In the genomic region with DNA sequence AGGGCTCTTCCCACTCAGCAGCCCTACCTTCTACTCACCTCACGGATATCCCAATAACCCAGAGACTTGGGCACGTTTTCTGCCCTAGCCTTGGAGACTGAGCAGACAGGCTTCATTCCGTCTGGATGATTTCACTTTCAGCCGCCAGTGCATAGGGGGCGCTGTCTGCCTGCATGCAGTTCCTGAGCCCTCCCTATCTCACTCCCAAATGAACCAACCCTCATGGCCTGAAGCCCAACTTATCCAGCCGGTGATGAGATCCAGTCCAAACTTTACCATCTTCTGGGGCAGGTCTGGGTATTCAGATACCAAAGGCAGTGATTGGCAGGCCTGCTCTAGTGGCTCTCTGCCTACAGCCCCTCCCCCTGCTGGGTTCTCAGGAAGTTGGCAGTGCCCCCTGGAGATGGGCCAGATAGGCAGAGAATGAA, we compare ENCODE assay signal across 9 mouse cellular contexts. TPM values are rescaled to one million over a fixed set of nuclear protein-coding genes. Genes with fewer than 3 reads are reported as not detected.
DNase-seq lines count a peak whose midpoint lies in the region; ATAC-seq lines count a peak whose summit lies in the region.
"Had no signal": no experiment of that assay in that cellular context is flagged by ENCODE, and none has a peak within 500 bp of the region (broad histone marks: within the 10 kb centered on the region; RNA-seq: fewer than 3 reads in every experiment).

No protein-coding gene starts in this region.

- no peaks in the 10 kb centered on the region for H3K27me3 ChIP-seq in embryonic facial prominence, embryonic 14.5 days (replicated peaks; ENCODE audit: control insufficient read depth, insufficient read depth, low read length)
- H3K27me3 ChIP-seq in lung, embryonic 16.5 days (ENCODE audit: control insufficient read depth, insufficient read depth, low read depth, low read length), result no peaks in the 10 kb centered on the region; the same call in 1 of the 2 replicates

- H3K36me3 ChIP-seq in embryonic facial prominence, embryonic 14.5 days (ENCODE audit: control insufficient read depth, insufficient read depth, low read length), result no peaks in the 10 kb centered on the region
- no peaks in the 10 kb centered on the region for H3K36me3 ChIP-seq in lung, embryonic 16.5 days (ENCODE audit: control insufficient read depth, insufficient read depth, low read length)
- H3K36me3 ChIP-seq: heart, embryonic 13.5 days had no signal

- peak; percentile 74 for ATAC-seq in embryonic facial prominence, embryonic 14.5 days (ENCODE audit: low read depth)
- ATAC-seq in lung, embryonic 16.5 days (ENCODE audit: low read depth), result peak; percentile 68

- H3K27ac ChIP-seq in embryonic facial prominence, embryonic 14.5 days (replicated peaks; ENCODE audit: low read depth, low read length), result no peak overlapping the region
- no peak overlapping the region for H3K27ac ChIP-seq in lung, embryonic 16.5 days (ENCODE audit: low read length)
- H3K27ac ChIP-seq: heart, embryonic 13.5 days had no signal

- 30% methylated on average over 6 of the region's 6 CpGs for WGBS in embryonic facial prominence, embryonic 14.5 days
- WGBS in lung, embryonic 16.5 days, result 24% methylated on average over 6 of the region's 6 CpGs

- no peaks in the 10 kb centered on the region for H3K4me1 ChIP-seq in embryonic facial prominence, embryonic 14.5 days (ENCODE audit: control insufficient read depth, insufficient read depth, low read length)
- peaks cover 3% of the 10 kb centered on the region; the same call in 1 of the 2 replicates for H3K4me1 ChIP-seq in lung, embryonic 16.5 days (replicated peaks; ENCODE audit: control insufficient read depth, insufficient read depth, low read length)
- H3K4me1 ChIP-seq: heart, embryonic 13.5 days had no signal

- H3K9me3 ChIP-seq in embryonic facial prominence, embryonic 14.5 days (ENCODE audit: control insufficient read depth, low read length), result no peaks in the 10 kb centered on the region
- no peaks in the 10 kb centered on the region for H3K9me3 ChIP-seq in lung, embryonic 16.5 days (ENCODE audit: control insufficient read depth, low read length)
- H3K9me3 ChIP-seq: heart, embryonic 13.5 days had no signal

- no peak overlapping the region for H3K9ac ChIP-seq in embryonic facial prominence, embryonic 14.5 days (ENCODE audit: low read depth, low read length)
- no peak overlapping the region for H3K9ac ChIP-seq in lung, embryonic 16.5 days (ENCODE audit: low read length)
- H3K9ac ChIP-seq: heart, embryonic 13.5 days had no signal

- H3K4me3 ChIP-seq in embryonic facial prominence, embryonic 14.5 days (ENCODE audit: low read depth, low read length), result no peak overlapping the region
- no peak overlapping the region for H3K4me3 ChIP-seq in lung, embryonic 16.5 days (ENCODE audit: low read length)
- H3K4me3 ChIP-seq: heart, embryonic 13.5 days had no signal

- peak; percentile 79 for DNase-seq in ES-CJ7 (ENCODE audit: low read depth, low spot score)
- DNase-seq in adrenal gland, postnatal 14 days, result peak; percentile 93
- peak; percentile 60 for DNase-seq in embryonic facial prominence, embryonic 14.5 days (ENCODE audit: low spot score)
- DNase-seq in heart, postnatal 10 days, result peak; percentile 75 to 87
- peak; percentile 81 to 83 for DNase-seq in kidney, postnatal 4 days
- DNase-seq in ovary, postnatal 14 days (ENCODE audit: low spot score), result peak; percentile 75
- peak; percentile 66 to 79 for DNase-seq in urinary bladder, postnatal 36 days (ENCODE audit: low spot score in 2 of 2)

- intact Hi-C loops in heart, postnatal 10 days (cut with DNase I), result loop anchor here (1.0 to 5.0 kb wide), 2 partner anchors 65 to 194 kb away; a partner anchor contains a TSS

- no peak overlapping the region for H3K4me2 ChIP-seq in embryonic facial prominence, embryonic 14.5 days (ENCODE audit: low read depth, low read length)
- no peak overlapping the region for H3K4me2 ChIP-seq in lung, embryonic 16.5 days (ENCODE audit: low read depth, low read length)
- H3K4me2 ChIP-seq: heart, embryonic 13.5 days had no signal

RNA-seq across cellular contexts. Expression of a gene that starts 9.8 kb away (rescaled TPM):
- 3.3 and 5.9 TPM in 2 replicates for total RNA-seq in adrenal gland, postnatal 14 days (2021)
- polyA plus RNA-seq in embryonic facial prominence, embryonic 14.5 days (2014; fragmentation: Nextera tagmentation; extraction: Ambion mirVana), result 7.5 and 7.7 TPM in 2 replicates
- total RNA-seq in heart, postnatal 10 days (2021), result 1 to 10 TPM in 1 of 2 experiments, under 1 TPM in 1; 0.87 to 1.4 TPM
- 3.9 and 4.1 TPM in 2 replicates for polyA plus RNA-seq in lung, embryonic 16.5 days (2015; fragmentation: Nextera tagmentation; extraction: Ambion mirVana)

RNA-seq across cellular contexts. Expression of a gene that starts 15.7 kb away (rescaled TPM):
- total RNA-seq in adrenal gland, postnatal 14 days (2021), result 2.1 TPM in 1 of 2 replicates, not detected in the other
- polyA plus RNA-seq in embryonic facial prominence, embryonic 14.5 days (2014; fragmentation: Nextera tagmentation; extraction: Ambion mirVana), result 0.17 TPM in 1 of 2 replicates, not detected in the other
- not detected for total RNA-seq in heart, postnatal 10 days (2021)
- 0.11 and 0.44 TPM in 2 replicates for polyA plus RNA-seq in lung, embryonic 16.5 days (2015; fragmentation: Nextera tagmentation; extraction: Ambion mirVana)
- polyA plus RNA-seq: heart, embryonic 13.5 days had no signal

RNA-seq across cellular contexts. Expression of a gene that starts 21.7 kb away (rescaled TPM):
- 52.8 and 70.5 TPM in 2 replicates for total RNA-seq in adrenal gland, postnatal 14 days (2021)
- 13.9 and 15.2 TPM in 2 replicates for polyA plus RNA-seq in embryonic facial prominence, embryonic 14.5 days (2014; fragmentation: Nextera tagmentation; extraction: Ambion mirVana)
- 10 to 100 TPM; 17.3 to 19.7 TPM for total RNA-seq in heart, postnatal 10 days (2021)
- 11.0 and 12.3 TPM in 2 replicates for polyA plus RNA-seq in lung, embryonic 16.5 days (2015; fragmentation: Nextera tagmentation; extraction: Ambion mirVana)

RNA-seq across cellular contexts. Expression of a gene that starts 32.9 kb away (rescaled TPM):
- total RNA-seq in adrenal gland, postnatal 14 days (2021), result 109 and 111 TPM in 2 replicates
- polyA plus RNA-seq in embryonic facial prominence, embryonic 14.5 days (2014; fragmentation: Nextera tagmentation; extraction: Ambion mirVana), result 60.5 and 64.7 TPM in 2 replicates
- 10 to 100 TPM; 44.3 to 45.6 TPM for total RNA-seq in heart, postnatal 10 days (2021)
- 166 and 173 TPM in 2 replicates for polyA plus RNA-seq in lung, embryonic 16.5 days (2015; fragmentation: Nextera tagmentation; extraction: Ambion mirVana)

RNA-seq across cellular contexts. Expression of a gene that starts 57.7 kb away (rescaled TPM):
- 28.2 and 30.2 TPM in 2 replicates for total RNA-seq in adrenal gland, postnatal 14 days (2021)
- 226 and 261 TPM in 2 replicates for polyA plus RNA-seq in embryonic facial prominence, embryonic 14.5 days (2014; fragmentation: Nextera tagmentation; extraction: Ambion mirVana)
- 10 to 100 TPM; 50.7 to 50.8 TPM for total RNA-seq in heart, postnatal 10 days (2021)
- polyA plus RNA-seq in lung, embryonic 16.5 days (2015; fragmentation: Nextera tagmentation; extraction: Ambion mirVana), result 106 and 109 TPM in 2 replicates
